Mouse (Mus musculus) kidney, adult 18-20 months (tissue): ENCODE data around the gene Ms4a12.
"Not testable (repeated sequence)": the region's sequence is repeated elsewhere in the genome, so short reads cannot be mapped to it uniquely, and the experiment has no call there.

ENCODE experiments used
- DNase-seq: peaks from one replicate; pipeline ENCODE4 v3.0.0; 2021

Gene Ms4a12

GRCm38 (mm10) chr19:11232348-11232747, at the start of gene Ms4a12:
Gene Ms4a12, minus strand, starts transcription at chr19:11232448.
- no peak for DNase-seq

- no peak for DNase-seq
Measured at GRCm38 (mm10) chr19:11280223-11280622, 48.0 kb upstream of the Ms4a12 start.

- no peak for DNase-seq
Measured at GRCm38 (mm10) chr19:11276431-11276830, 44.2 kb upstream of the Ms4a12 start.

- no peak for DNase-seq
Measured at GRCm38 (mm10) chr19:11266956-11267355, 34.7 kb upstream of the Ms4a12 start.

- no peak for DNase-seq
Measured at GRCm38 (mm10) chr19:11266052-11266845, 34.0 kb upstream of the Ms4a12 start, which contains the start of gene Ms4a1. Gene Ms4a1, minus strand, starts transcription at chr19:11266241.

- DNase-seq, result no peak
Measured at GRCm38 (mm10) chr19:11264602-11265185, 32.4 kb upstream of the Ms4a12 start.

- no peak for DNase-seq
Measured at GRCm38 (mm10) chr19:11263549-11263948, 31.3 kb upstream of the Ms4a12 start.

- not testable (repeated sequence) for DNase-seq
Measured at GRCm38 (mm10) chr19:11262932-11263331, 30.7 kb upstream of the Ms4a12 start.

- DNase-seq, result no peak
Measured at GRCm38 (mm10) chr19:11261522-11261921, 29.3 kb upstream of the Ms4a12 start.

- no peak for DNase-seq
Measured at GRCm38 (mm10) chr19:11244230-11244629, 12.0 kb upstream of the Ms4a12 start.

GRCm38 (mm10) chr19:11242560-11242959, 10.3 kb upstream of the Ms4a12 start:
- DNase-seq, result no peak

- no peak for DNase-seq
Measured at GRCm38 (mm10) chr19:11235820-11236219, 3.6 kb upstream of the Ms4a12 start.

GRCm38 (mm10) chr19:11234921-11235735, 2.9 kb upstream of the Ms4a12 start:
- no peak for DNase-seq

GRCm38 (mm10) chr19:11234244-11234643, 2.0 kb upstream of the Ms4a12 start:
- no peak for DNase-seq

- DNase-seq, result no peak
Measured at GRCm38 (mm10) chr19:11196546-11196945, 35.7 kb downstream of the Ms4a12 start, which contains the start of gene Ms4a13. Gene Ms4a13, minus strand, starts transcription at chr19:11196737.

- no peak for DNase-seq
Measured at GRCm38 (mm10) chr19:11192552-11192951, 39.7 kb downstream of the Ms4a12 start.

GRCm38 (mm10) chr19:11184121-11184520, 48.1 kb downstream of the Ms4a12 start:
- DNase-seq, result no peak

GRCm38 (mm10) chr19:11177464-11177863, 54.8 kb downstream of the Ms4a12 start:
- DNase-seq, result no peak

GRCm38 (mm10) chr19:11165172-11165571, 67.1 kb downstream of the Ms4a12 start, which contains the start of gene 1700025F22Rik:
Gene 1700025F22Rik, minus strand, starts transcription at chr19:11165320.
- DNase-seq, result peak; percentile 14
